Mouse (Mus musculus): Measurements from ENCODE around the gene Mamld1. TPM values are rescaled to one million over a fixed set of nuclear protein-coding genes. Genes with fewer than 3 reads are reported as not detected.
A peak's percentile ranks its signal among the peaks of the same experiment; 100 is the strongest.

The Mamld1 gene
- total RNA-seq, 2 experiments from 2014 or later = 1.8 to 2.2 TPM

GRCm38 (mm10) chrX:71131464-71131863 is 81.4 kb downstream of the Mamld1 start:
- peak; percentile 46 for DNase-seq (ENCODE audit: low spot score)

GRCm38 (mm10) chrX:71141390-71141789 is 91.3 kb downstream of the Mamld1 start:
- DNase-seq (ENCODE audit: low spot score) = no peak

- DNase-seq (ENCODE audit: low spot score) = no peak
These were observed 99.5 kb downstream of the Mamld1 start for GRCm38 (mm10) chrX:71149441-71150050.

- peak; percentile 65 for DNase-seq (ENCODE audit: low spot score)
These were observed 100.5 kb downstream of the Mamld1 start for GRCm38 (mm10) chrX:71150551-71151001.

- DNase-seq (ENCODE audit: low spot score) = no peak
These were observed 131.5 kb downstream of the Mamld1 start for GRCm38 (mm10) chrX:71181526-71181925.

GRCm38 (mm10) chrX:71183671-71184070 is 133.6 kb downstream of the Mamld1 start:
- peak; percentile 6 for DNase-seq (ENCODE audit: low spot score)

- peak; percentile 1 for DNase-seq (ENCODE audit: low spot score)
These were observed 136.3 kb downstream of the Mamld1 start for GRCm38 (mm10) chrX:71186396-71186795.

GRCm38 (mm10) chrX:71204776-71205175 is 154.7 kb downstream of the Mamld1 start:
- no peak for DNase-seq (ENCODE audit: low spot score)

Other genes with a start within 250 kb of the Mamld1 start
- 10 to 100 TPM; 11.8 to 12.1 TPM for gene Mtm1, start 160.5 kb downstream of the Mamld1 start, total RNA-seq (2021)

Measured in gastrocnemius, adult 18-20 months (tissue).